Mouse (Mus musculus) heart, postnatal 36 days (tissue): Measurements from ENCODE around the gene Gm1604a. TPM values are rescaled to one million over a fixed set of nuclear protein-coding genes. Genes with fewer than 3 reads are reported as not detected.
A peak's percentile ranks its signal among the peaks of the same experiment; 100 is the strongest.
"Not testable (repeated sequence)": the region's sequence is repeated elsewhere in the genome, so short reads cannot be mapped to it uniquely, and the experiment has no call there.

ENCODE experiments used
- DNase-seq, 2 experiments: peaks; one replicate each; pipeline ENCODE4 v3.0.0; 2021 to 2022
- intact Hi-C: fragments of 180-260 bp; cut with DNase I; formaldehyde crosslinking; loops from one replicate; pipeline ENCODE4 v1.15.1; 2025
- total RNA-seq, 2 experiments: library from RNA; stranded (reverse); gene quantifications; 2 replicates each; pipeline ENCODE4 v1.2.3; 2021

Gm1604a gene
- not detected for total RNA-seq

- intact Hi-C loops, DNase-seq: not testable (repeated sequence)
These were observed at the start of gene Gm1604a for GRCm38 (mm10) chr17:7025257-7025656. Gm1604a (plus strand) TSS chr17:7025568.

GRCm38 (mm10) chr17:6978287-6979248 lies 46.8 kb upstream of the Gm1604a start, which contains the start of gene Gm49721:
Gm49721 (plus strand) TSS chr17:6978904.
- DNase-seq = peak; percentile 63 to 76
- intact Hi-C loops = not testable (repeated sequence)

- DNase-seq, intact Hi-C loops: not testable (repeated sequence)
These were observed 46.0 kb upstream of the Gm1604a start for GRCm38 (mm10) chr17:6979380-6979779.

- DNase-seq, intact Hi-C loops: not testable (repeated sequence)
These were observed 45.2 kb upstream of the Gm1604a start for GRCm38 (mm10) chr17:6980144-6980543.

GRCm38 (mm10) chr17:6986118-6986517 lies 39.2 kb upstream of the Gm1604a start:
- intact Hi-C loops, DNase-seq: not testable (repeated sequence)

GRCm38 (mm10) chr17:6995504-6995903 lies 29.9 kb upstream of the Gm1604a start:
- intact Hi-C loops, DNase-seq: not testable (repeated sequence)

GRCm38 (mm10) chr17:6996826-6997225 lies 28.5 kb upstream of the Gm1604a start:
- intact Hi-C loops, DNase-seq: not testable (repeated sequence)

- DNase-seq, intact Hi-C loops: not testable (repeated sequence)
These were observed 27.4 kb upstream of the Gm1604a start for GRCm38 (mm10) chr17:6997778-6998490.

- intact Hi-C loops = not testable (repeated sequence)
These were observed 23.4 kb upstream of the Gm1604a start for GRCm38 (mm10) chr17:7001790-7002585.

GRCm38 (mm10) chr17:7003392-7003791 lies 22.0 kb upstream of the Gm1604a start:
- intact Hi-C loops, DNase-seq: not testable (repeated sequence)

More at GRCm38 (mm10) chr17:7001790-7002585, 23.4 kb upstream of the Gm1604a start:
- DNase-seq = not testable (repeated sequence)

GRCm38 (mm10) chr17:7005646-7006045 lies 19.7 kb upstream of the Gm1604a start:
- DNase-seq, intact Hi-C loops: not testable (repeated sequence)

GRCm38 (mm10) chr17:7008885-7009284 lies 16.5 kb upstream of the Gm1604a start:
- intact Hi-C loops, DNase-seq: not testable (repeated sequence)

GRCm38 (mm10) chr17:7009440-7009839 lies 15.9 kb upstream of the Gm1604a start:
- DNase-seq, intact Hi-C loops: not testable (repeated sequence)

- intact Hi-C loops, DNase-seq: not testable (repeated sequence)
These were observed 15.5 kb upstream of the Gm1604a start for GRCm38 (mm10) chr17:7009901-7010300.

GRCm38 (mm10) chr17:7014190-7014589 lies 11.2 kb upstream of the Gm1604a start:
- DNase-seq, intact Hi-C loops: not testable (repeated sequence)

- DNase-seq, intact Hi-C loops: not testable (repeated sequence)
These were observed 487 bp downstream of the Gm1604a start for GRCm38 (mm10) chr17:7025764-7026346.

GRCm38 (mm10) chr17:7030204-7030603 lies 4.8 kb downstream of the Gm1604a start:
- intact Hi-C loops = not testable (repeated sequence)
- DNase-seq = peak in 1 of 2 experiments; percentile 5

GRCm38 (mm10) chr17:7030622-7031174 lies 5.3 kb downstream of the Gm1604a start:
- intact Hi-C loops, DNase-seq: not testable (repeated sequence)
